Mouse (Mus musculus): ENCODE measurements at regions not wholly inside any gene's neighbourhood (a gene's known extent, or its start where the extent isn't known, plus 50 kb on each side); places are given as distances from the start of the nearest gene placed in this dataset.

DNA sequence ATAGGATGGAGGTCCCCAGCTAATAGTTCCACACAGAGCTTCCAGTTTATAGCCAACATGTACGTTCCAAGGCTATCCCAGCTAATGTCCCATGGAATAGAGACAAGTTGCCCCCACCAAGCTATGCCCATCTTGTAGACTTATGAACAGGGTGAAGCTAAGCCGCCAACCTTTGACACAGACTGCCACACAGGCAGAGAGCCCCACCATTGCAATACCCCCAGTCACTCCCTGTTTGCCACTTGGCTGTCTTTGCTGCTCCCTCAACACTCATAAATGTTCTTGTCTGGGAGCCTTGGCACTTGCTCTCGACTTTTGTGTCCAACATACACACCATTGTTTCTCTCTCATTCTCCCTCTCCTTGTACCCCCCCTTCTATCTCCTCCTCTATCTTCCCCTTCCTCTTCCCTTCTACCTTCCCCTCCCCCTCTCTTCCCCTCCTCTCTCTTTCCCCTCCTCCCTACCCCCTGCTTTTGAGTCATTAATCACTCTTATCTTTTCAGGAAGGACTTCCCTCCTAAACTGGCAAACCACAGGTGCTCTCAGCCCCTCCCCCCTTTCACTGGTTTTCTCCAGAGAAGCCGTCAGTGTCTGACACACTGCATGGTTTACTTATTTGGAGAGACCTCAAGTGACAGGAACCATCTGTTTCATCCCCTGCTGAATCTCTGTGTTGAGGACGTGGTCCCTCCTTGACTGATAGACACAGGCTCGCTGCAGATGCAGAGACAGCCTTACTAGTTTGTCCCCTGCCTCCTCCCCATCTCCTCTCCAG is 148.2 kb downstream of the Kdr start:
- no peak for DNase-seq (ENCODE audit: low spot score in 2 of 2)

DNA sequence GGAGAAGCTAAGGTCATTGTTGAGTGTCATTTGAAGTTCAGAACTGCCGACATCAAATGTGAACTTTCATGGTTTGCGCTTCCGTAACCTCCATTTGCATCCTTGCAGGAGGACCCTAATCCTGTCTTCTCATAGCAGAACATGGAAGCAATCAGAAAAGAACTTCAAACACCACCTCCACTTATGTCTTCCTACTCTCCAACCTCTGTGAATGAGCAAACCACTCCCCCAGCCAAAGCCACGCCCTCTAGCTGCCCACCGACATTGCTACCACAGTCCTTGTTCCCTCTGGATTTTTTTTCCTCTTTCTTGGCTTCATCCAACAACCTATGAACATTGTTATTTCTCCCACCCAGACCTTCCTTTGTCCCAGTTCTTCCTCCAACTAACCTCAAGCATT is 149.9 kb downstream of the Kdr start:
- no peak for DNase-seq (ENCODE audit: low spot score in 2 of 2)

DNA sequence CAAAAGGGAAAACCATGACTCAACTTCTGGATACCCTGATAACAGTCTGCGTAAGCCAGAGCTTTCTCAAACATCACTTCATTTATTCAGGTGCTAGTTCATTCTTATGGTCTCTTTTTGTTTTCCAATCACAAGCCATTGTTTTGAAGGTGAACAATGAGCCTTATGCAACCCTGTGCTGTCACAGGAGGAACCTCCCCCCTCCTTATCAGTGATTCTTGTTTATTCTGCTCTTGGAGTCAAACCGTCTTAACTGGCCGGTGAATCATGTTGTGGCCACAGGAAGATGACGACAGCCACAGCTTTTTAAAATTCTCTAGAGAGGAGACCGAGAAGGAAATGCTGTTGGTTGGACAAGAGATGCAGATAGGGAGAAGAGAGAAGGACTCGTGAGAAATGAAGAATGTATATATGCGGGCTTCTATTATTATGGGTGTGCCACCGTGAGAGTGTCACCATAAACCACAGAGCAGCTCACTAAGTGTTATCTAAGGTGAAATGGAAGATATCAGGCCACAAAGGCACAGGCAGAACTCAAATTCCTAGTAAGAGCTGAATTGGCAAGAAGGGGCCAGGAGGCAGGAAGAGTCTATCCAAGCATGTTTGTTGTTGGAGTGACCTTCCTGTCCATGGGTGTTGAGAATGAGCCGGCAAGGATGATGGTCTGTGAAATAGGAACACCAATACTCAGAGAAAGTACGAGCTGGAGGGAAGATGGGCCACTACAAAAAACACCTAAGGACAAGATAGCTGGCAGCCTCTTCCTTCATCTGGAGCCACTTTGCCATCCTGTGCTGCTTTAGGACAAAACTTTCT is 151.8 kb downstream of the Kdr start:
- DNase-seq (ENCODE audit: low spot score in 2 of 2) = no peak

- DNase-seq (ENCODE audit: low spot score in 2 of 2) = no peak
Measured at GRCm38 (mm10) chr5:75825576-75825975, 152.7 kb downstream of the Kdr start.

- DNase-seq (ENCODE audit: low spot score in 2 of 2) = no peak
Measured at GRCm38 (mm10) chr5:75824660-75825059, 153.6 kb downstream of the Kdr start.

GRCm38 (mm10) chr5:75823646-75824045 is 154.6 kb downstream of the Kdr start:
- DNase-seq (ENCODE audit: low spot score in 2 of 2) = no peak

- no peak for DNase-seq (ENCODE audit: low spot score in 2 of 2)
Measured at GRCm38 (mm10) chr5:75817396-75817795, 160.9 kb downstream of the Kdr start.

DNA sequence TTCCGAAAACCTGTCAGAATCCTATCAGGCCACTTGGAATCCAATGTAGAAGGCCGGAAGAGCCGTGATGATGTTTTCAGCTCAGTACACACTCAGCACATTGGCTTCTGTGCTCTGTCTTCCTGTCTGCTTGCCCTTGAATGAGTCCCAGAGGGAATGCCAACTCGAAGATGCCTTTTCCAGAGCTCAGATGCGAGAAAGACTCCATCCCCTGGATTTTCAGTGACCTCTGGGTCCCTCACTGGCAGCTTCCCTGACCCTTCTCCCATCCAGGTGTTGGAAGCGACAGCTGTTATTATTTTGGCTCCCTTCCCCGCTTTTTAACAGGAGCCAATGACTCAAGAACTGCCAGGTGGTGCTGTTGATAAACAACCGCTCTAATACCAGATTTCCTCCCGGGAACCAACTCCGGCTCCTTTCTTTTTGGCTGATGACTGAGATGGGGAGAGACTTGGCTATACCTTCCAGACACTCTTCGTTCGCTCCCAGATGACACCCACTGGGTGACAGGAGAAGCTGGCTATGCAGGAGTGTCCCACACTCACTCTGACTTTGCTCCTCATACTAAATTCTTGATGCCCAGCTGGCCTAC is 163.8 kb downstream of the Kdr start:
- no peak for DNase-seq (ENCODE audit: low spot score in 2 of 2)

GRCm38 (mm10) chr5:75812686-75813085 is 165.6 kb downstream of the Kdr start:
- no peak for DNase-seq (ENCODE audit: low spot score in 2 of 2)

GRCm38 (mm10) chr5:75808551-75809332 is 169.5 kb downstream of the Kdr start:
- DNase-seq (ENCODE audit: low spot score in 2 of 2) = no peak

DNA sequence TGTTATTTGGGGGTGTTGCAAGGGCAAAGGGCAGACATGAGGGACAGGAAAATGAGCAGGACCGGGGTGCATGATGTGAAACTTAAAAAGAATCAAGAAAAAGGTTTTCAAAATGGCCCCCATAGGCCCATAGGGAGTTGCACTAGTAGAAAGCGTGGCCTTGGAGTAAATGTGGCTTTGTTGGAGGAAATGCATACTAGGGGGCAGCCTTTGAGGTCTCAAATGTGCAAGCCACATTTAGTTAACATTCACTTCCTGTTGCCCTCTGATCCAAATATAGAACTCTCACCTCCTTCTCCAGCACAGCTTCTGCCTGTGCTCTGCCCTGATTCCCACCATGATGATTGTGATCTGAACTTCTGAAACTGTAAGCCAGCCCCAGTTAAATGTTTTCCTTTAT is 173.2 kb downstream of the Kdr start:
- no peak for DNase-seq (ENCODE audit: low spot score in 2 of 2)

DNA sequence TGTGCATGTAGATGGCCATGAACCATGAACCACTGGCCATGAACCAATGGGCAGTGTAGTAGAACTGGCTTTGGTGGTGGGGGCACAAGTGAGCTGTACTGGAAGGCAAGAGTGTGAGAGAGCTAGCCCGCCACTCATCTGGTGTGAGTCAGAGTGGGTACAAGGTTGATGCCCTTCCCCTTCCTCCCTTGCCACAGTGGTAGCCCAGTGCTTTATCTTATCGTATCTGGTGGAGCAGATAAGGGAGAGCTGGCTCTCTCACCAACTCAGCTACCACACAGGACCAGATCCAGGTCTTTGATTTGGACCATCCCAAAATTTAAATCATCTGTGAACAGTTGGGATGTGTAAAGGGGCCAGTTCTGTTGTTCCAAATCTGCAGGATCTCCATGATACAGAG is 173.9 kb downstream of the Kdr start:
- no peak for DNase-seq (ENCODE audit: low spot score in 2 of 2)

DNA sequence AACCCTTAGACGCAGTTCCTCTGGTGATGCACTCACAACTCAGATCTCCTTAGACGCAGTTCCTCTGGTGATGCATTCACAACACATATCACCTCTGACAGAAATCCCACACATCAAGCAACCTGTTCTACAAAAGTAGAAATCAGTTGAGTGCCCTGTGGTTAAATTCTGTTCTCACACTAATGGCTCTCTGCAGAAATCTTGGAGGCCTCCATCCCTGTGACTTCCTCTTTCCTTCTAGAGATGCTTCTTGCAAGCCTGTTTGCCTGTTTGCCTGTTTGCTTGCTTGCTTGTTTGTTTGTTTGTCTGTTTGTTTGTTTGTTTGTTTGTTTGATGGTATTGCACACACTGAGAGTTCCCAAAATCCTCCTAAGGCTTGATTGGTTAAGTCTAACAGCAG is 175.2 kb downstream of the Kdr start:
- no peak for DNase-seq (ENCODE audit: low spot score in 2 of 2)

DNA sequence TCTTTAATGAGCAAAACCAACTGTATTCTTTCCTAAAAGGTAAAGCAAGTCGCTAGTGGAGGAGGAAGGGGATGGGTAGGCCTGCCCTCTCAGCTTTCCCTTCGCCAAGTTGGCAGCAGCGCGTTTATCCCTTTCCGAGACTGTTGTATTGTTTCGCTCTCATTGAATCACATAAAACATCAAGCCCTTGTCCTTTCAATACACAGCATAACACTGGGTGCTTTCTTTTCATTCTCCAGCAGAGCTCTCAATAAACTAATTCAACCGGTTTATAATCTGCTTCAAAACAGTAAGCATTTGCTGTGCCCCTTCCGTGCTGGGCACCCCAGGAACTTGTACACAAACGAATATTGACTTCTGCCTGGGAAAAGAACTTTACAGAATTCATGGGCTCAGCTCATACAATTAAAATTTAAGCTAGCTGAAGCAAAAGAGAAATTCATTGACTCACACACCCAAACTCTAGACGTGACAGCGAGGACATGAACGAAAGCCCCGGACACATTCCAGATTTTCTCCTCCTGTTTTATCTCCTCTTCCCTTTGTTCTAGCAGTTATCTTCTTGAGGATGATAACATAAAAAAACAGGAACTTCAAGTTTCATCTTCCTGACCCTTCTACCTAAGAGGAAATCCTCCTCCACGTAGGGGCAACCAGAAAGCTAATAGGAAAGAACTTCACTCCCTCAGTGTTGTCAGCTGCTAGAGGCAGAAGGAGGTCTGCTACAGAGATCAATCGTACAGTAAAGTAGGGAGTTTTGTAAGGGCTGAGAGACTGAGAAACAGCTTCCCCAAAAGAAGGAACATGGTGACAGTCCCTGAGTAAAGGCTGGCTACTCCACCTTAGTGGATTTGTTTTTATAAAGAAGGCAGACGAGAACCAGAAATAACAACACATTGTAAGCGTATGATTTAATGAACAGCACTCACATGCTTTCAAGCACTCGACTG is 177.9 kb downstream of the Kdr start:
- no peak for DNase-seq (ENCODE audit: low spot score in 2 of 2)

DNA sequence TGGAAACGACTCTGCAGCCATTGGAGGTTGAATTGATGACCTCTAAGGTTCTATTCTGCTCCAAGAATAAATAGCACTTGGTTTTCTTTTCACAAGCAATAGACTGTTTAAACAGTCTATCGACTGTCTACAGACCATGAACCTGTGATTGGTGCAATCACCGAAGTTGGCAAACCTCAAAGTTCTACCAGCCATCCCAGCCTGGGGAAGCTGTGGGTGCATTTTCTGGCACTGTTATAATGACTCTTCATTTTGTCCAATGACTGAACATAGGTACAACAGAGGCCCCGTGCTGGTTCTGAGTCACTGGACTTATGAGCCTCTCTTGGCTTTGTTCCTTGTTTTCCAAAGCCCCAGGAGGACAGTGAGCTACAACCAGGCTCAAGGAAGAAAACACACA is 178.6 kb downstream of the Kdr start:
- no peak for DNase-seq (ENCODE audit: low spot score in 2 of 2)

GRCm38 (mm10) chr5:75793184-75793583 is 185.1 kb downstream of the Kdr start:
- no peak for DNase-seq (ENCODE audit: low spot score in 2 of 2)

DNA sequence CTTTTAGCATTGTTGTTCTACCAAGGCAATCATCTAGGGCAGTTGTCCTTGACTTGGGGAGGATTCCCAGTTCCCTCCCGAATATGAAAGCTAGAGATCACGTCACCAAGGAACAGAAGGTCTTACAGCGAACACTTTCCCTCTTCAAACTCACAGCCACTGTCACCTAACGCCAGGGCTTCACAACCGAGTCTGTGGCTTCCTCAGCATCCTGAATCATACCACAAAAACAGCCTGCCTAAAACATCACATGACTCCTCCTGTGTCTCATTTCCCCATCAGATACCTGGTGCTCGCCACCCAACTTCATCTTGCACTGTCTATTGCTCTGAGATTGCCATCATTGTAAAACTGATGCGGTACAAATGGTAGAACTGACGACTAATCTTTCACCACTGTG is 186.5 kb downstream of the Kdr start:
- no peak for DNase-seq (ENCODE audit: low spot score in 2 of 2)

DNA sequence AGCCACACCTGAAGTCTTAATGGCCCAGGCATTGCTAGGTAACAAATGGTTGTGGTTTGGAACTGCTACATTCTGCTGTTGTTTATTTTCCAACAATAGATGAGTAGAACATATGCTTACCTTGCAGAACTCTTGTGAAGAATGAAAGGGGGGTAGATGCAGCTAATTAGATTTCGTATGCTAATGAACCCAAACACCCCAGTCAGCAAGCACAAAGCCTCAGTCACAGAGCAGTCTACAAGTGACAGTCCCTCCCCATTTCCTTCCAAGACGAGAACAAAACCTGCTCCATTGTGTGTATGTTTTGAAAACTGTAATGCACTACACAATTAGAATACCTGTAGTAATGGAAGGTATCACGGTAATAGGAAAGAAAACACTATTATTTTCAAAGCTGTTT is 190.2 kb downstream of the Kdr start:
- DNase-seq (ENCODE audit: low spot score in 2 of 2) = no peak

DNA sequence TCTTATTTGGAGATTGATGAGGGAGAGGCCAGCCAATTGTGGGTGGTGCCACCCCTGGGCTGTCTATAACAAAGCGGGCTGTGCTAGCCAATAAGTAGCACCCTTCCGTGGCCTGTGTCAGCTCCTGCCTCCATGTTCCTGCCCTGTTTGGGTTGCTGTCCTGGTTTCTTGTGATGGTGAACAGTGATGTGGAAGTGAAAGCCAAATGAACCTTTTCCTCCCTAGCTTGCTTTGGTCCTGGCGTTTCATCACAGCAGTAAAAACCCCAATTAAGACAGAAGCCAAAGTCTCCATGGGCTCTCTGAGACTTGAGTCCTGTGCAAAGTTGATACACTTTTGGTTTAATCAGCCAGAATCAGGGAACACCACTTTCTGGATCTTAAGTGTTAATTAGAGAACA is 192.1 kb downstream of the Kdr start:
- no peak for DNase-seq (ENCODE audit: low spot score in 2 of 2)

GRCm38 (mm10) chr5:75784998-75785593 is 193.2 kb downstream of the Kdr start:
- DNase-seq (ENCODE audit: low spot score in 2 of 2) = no peak

DNA sequence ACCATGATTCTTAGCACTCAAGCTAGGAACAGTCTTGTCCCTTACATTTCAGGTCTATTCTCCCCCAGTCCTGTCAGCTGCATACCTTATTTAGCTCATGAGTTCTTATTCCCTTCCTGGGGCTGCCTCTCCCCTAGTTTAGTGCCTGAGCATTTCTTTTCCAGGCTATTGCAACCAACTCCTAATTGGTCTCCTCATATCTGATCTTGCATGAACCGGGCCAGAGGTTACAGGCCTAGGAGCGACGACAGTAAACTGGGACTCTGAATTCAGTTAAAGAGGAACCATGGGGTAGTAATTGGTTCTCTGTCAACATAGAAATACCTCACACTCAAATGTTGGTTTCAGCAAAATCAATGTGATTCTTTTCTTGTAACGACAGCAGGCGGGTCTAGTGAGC is 195.9 kb downstream of the Kit start:
- no peak for DNase-seq (ENCODE audit: low spot score in 2 of 2)

Measured in frontal cortex, postnatal 14 days (tissue).